Mouse (Mus musculus): Measurements from ENCODE around the gene Rcan2. TPM values are rescaled to one million over a fixed set of nuclear protein-coding genes. Genes with fewer than 3 reads are reported as not detected.

Rcan2 gene
- total and polyA plus RNA-seq, 2 experiments from 2014 or later = 50.0 to 69.8 TPM

- Histone ChIP-seq H3K4me1 (ENCODE audit: insufficient read depth) (no peaks in the 10 kb centered on the region), H3K36me3 (ENCODE audit: insufficient read depth) (no peaks in the 10 kb centered on the region), H3K9ac (no peak overlapping the region), H3K4me2 (ENCODE audit: low read depth) (no peak overlapping the region), H3K9me3 (ENCODE audit: low read length) (no peaks in the 10 kb centered on the region), H3K4me3 (ENCODE audit: low read depth, low read length) (no peak overlapping the region), H3K27me3 (ENCODE audit: insufficient read depth, low read length) (no peaks in the 10 kb centered on the region), H3K27ac (ENCODE audit: low read depth, low read length) (no peak overlapping the region)
- WGBS = 89% methylated on average over 7 of the region's 7 CpGs
- no peak for DNase-seq
- TF ChIP-seq CTCF (IDR thresholded peaks at IDR 0.05; ENCODE audit: low read depth) = no peak
- ATAC-seq = no peak
These were observed 103.7 kb downstream of the Rcan2 start for GRCm38 (mm10) chr17:43904896-43905295.

- no peaks in the 10 kb centered on the region for H3K27me3 ChIP-seq (ENCODE audit: insufficient read depth, low read length)
- TF ChIP-seq CTCF (IDR thresholded peaks at IDR 0.05; ENCODE audit: low read depth) = no peak
- no peaks in the 10 kb centered on the region for H3K4me1 ChIP-seq (ENCODE audit: insufficient read depth)
- DNase-seq = no peak
- H3K4me2 ChIP-seq (ENCODE audit: low read depth) = no peak overlapping the region
- no peak overlapping the region for H3K27ac ChIP-seq (ENCODE audit: low read depth, low read length)
- no peak overlapping the region for H3K4me3 ChIP-seq (ENCODE audit: low read depth, low read length)
- no peak for ATAC-seq
- H3K9me3 ChIP-seq (ENCODE audit: low read length) = no peaks in the 10 kb centered on the region
- no peaks in the 10 kb centered on the region for H3K36me3 ChIP-seq (ENCODE audit: insufficient read depth)
- no peak overlapping the region for H3K9ac ChIP-seq
These were observed 105.6 kb downstream of the Rcan2 start for GRCm38 (mm10) chr17:43906728-43907127.

DNA sequence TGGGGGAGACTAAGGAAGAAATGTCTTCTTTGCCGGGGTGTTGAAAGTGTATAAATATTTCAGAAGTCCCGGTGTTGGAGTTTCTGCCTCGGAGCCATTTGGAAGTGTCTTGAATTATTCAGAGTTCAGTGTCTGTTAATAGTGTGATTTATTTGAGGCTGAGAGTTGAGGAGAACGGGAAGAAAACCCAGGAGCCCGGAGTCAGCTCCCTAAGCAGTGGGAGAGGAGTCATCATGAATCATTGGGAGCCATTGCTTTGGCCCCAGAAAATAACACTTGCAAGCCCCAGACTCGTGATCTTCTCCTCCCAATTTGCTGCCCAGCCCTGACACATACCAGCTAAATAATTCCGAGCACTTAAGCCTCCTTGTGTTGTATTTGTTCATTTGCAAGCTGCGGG, 115.0 kb downstream of the Rcan2 start:
- Histone ChIP-seq H3K27me3 (ENCODE audit: insufficient read depth, low read length) (no peaks in the 10 kb centered on the region), H3K9ac (no peak overlapping the region), H3K27ac (ENCODE audit: low read depth, low read length) (no peak overlapping the region), H3K36me3 (ENCODE audit: insufficient read depth) (no peaks in the 10 kb centered on the region), H3K4me1 (ENCODE audit: insufficient read depth) (no peaks in the 10 kb centered on the region), H3K9me3 (ENCODE audit: low read length) (no peaks in the 10 kb centered on the region), H3K4me2 (ENCODE audit: low read depth) (no peak overlapping the region), H3K4me3 (ENCODE audit: low read depth, low read length) (no peak overlapping the region)
- DNase-seq (no peak), ATAC-seq (no peak)
- TF ChIP-seq CTCF (IDR thresholded peaks at IDR 0.05; ENCODE audit: low read depth) = no peak
- WGBS = 78% methylated on average over 8 of the region's 8 CpGs

DNA sequence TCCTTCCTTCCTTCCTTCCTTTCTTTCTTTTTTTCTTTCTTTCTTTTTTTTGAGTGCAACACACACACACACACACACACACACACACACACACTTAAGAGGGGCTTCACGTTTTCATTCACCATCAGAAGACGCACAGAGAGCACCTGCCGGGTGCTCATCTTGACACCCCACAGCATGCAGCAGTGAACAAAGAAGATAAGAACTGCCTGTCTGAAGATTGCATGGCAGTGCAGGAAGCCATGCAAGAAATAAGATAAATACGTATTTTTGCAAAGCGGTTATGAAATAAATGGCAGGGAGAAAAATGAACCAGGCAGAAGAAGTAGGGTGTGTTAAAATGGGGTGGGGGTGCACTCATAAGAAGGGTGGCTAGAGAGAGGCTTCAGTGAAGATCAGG, 116.0 kb downstream of the Rcan2 start:
- no peaks in the 10 kb centered on the region for H3K27me3 ChIP-seq (ENCODE audit: insufficient read depth, low read length)
- no peak overlapping the region for H3K4me2 ChIP-seq (ENCODE audit: low read depth)
- no peaks in the 10 kb centered on the region for H3K4me1 ChIP-seq (ENCODE audit: insufficient read depth)
- WGBS = 71% methylated on average over 5 of the region's 5 CpGs
- no peak for ATAC-seq
- no peaks in the 10 kb centered on the region for H3K36me3 ChIP-seq (ENCODE audit: insufficient read depth)
- H3K9ac ChIP-seq = no peak overlapping the region
- H3K4me3 ChIP-seq (ENCODE audit: low read depth, low read length) = no peak overlapping the region
- no peak for DNase-seq
- no peak for TF ChIP-seq CTCF (IDR thresholded peaks at IDR 0.05; ENCODE audit: low read depth)
- no peaks in the 10 kb centered on the region for H3K9me3 ChIP-seq (ENCODE audit: low read length)
- H3K27ac ChIP-seq (ENCODE audit: low read depth, low read length) = no peak overlapping the region

DNA sequence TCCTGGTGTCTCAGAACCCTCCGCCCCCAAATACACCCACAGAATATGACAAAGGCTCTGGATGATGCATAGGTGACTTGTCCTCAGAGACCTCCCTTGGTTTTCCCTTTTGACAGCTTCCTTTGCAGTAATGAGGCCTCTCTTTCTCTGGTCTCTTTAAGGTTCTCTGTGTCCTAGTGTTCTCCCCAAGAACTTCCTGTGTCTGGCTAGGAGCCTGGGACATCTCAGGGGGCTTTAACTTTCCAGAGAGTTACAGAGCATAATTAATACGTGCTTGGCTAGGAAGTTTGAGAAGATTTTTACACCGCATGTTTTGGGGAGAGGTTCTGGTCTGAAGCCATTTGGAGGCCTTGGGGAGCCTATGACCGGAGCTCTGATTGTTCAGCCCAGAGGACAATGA, 128.7 kb downstream of the Rcan2 start:
- Histone ChIP-seq H3K9ac (no peak overlapping the region), H3K27me3 (ENCODE audit: insufficient read depth, low read length) (no peaks in the 10 kb centered on the region), H3K9me3 (ENCODE audit: low read length) (no peaks in the 10 kb centered on the region), H3K27ac (ENCODE audit: low read depth, low read length) (no peak overlapping the region), H3K4me3 (ENCODE audit: low read depth, low read length) (no peak overlapping the region), H3K4me1 (ENCODE audit: insufficient read depth) (no peaks in the 10 kb centered on the region), H3K4me2 (ENCODE audit: low read depth) (no peak overlapping the region), H3K36me3 (ENCODE audit: insufficient read depth) (no peaks in the 10 kb centered on the region)
- TF ChIP-seq CTCF (IDR thresholded peaks at IDR 0.05; ENCODE audit: low read depth) = no peak
- ATAC-seq = no peak
- DNase-seq = no peak
- WGBS = 89% methylated on average over 4 of the region's 4 CpGs

DNA sequence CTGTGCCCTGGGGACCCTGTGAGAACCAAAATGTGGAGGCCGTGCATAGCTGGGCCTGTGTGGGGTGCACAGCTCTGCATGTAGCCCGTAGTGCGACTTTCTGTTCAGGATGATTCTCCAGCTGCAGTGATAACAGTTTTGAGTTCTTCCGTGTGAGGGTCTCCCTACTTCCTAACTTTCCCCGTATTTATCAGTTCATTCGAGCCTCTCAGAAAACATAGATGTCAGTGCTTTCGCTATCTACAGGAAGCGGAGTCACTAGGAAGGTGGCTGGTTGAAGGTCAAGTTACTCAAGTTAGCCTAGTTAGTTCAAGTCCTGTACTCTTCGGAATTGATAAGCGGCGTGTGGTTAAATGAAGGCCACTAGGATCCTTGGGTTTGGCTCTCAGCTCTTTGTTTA, 130.6 kb downstream of the Rcan2 start:
- WGBS = 96% methylated on average over 11 of the region's 11 CpGs
- TF ChIP-seq CTCF (IDR thresholded peaks at IDR 0.05; ENCODE audit: low read depth) = no peak
- Histone ChIP-seq H3K9ac (no peak overlapping the region), H3K9me3 (ENCODE audit: low read length) (no peaks in the 10 kb centered on the region), H3K27ac (ENCODE audit: low read depth, low read length) (no peak overlapping the region), H3K27me3 (ENCODE audit: insufficient read depth, low read length) (no peaks in the 10 kb centered on the region), H3K4me1 (ENCODE audit: insufficient read depth) (no peaks in the 10 kb centered on the region), H3K36me3 (ENCODE audit: insufficient read depth) (no peaks in the 10 kb centered on the region), H3K4me3 (ENCODE audit: low read depth, low read length) (no peak overlapping the region), H3K4me2 (ENCODE audit: low read depth) (no peak overlapping the region)
- ATAC-seq = no peak
- no peak for DNase-seq

GRCm38 (mm10) chr17:43934056-43934455, 132.9 kb downstream of the Rcan2 start:
- no peak for TF ChIP-seq CTCF (IDR thresholded peaks at IDR 0.05; ENCODE audit: low read depth)
- 59% methylated on average over 9 of the region's 9 CpGs for WGBS
- DNase-seq (no peak), ATAC-seq (no peak)
- H3K9me3 ChIP-seq (ENCODE audit: low read length) = no peaks in the 10 kb centered on the region
- H3K27me3 ChIP-seq (ENCODE audit: insufficient read depth, low read length) = no peaks in the 10 kb centered on the region
- H3K36me3 ChIP-seq (ENCODE audit: insufficient read depth) = no peaks in the 10 kb centered on the region
- H3K4me1 ChIP-seq (ENCODE audit: insufficient read depth) = no peaks in the 10 kb centered on the region
- no peak overlapping the region for H3K27ac ChIP-seq (ENCODE audit: low read depth, low read length)
- no peak overlapping the region for H3K4me3 ChIP-seq (ENCODE audit: low read depth, low read length)
- no peak overlapping the region for H3K9ac ChIP-seq
- H3K4me2 ChIP-seq (ENCODE audit: low read depth) = no peak overlapping the region

GRCm38 (mm10) chr17:43952219-43952618, 151.1 kb downstream of the Rcan2 start:
- Histone ChIP-seq H3K4me2 (ENCODE audit: low read depth) (peak overlapping the region; percentile 52), H3K4me3 (ENCODE audit: low read depth, low read length) (peak overlapping the region; percentile 30), H3K4me1 (ENCODE audit: insufficient read depth) (peaks cover 7% of the 10 kb centered on the region), H3K36me3 (ENCODE audit: insufficient read depth) (no peaks in the 10 kb centered on the region), H3K9ac (peak overlapping the region; percentile 48), H3K27ac (ENCODE audit: low read depth, low read length) (peak overlapping the region; percentile 69), H3K9me3 (ENCODE audit: low read length) (no peaks in the 10 kb centered on the region), H3K27me3 (ENCODE audit: insufficient read depth, low read length) (no peaks in the 10 kb centered on the region)
- WGBS = 6% methylated on average over 5 of the region's 5 CpGs
- DNase-seq (no peak), ATAC-seq (peak; percentile 19)
- no peak for TF ChIP-seq CTCF (IDR thresholded peaks at IDR 0.05; ENCODE audit: low read depth)
